Mouse (Mus musculus) thymus, adult 2 months (tissue): ENCODE data around the gene Ap5s1.

Source experiments
- CTCF ChIP-seq: fragments of 200-500 bp; IDR thresholded peaks from 2 replicates; pipeline ENCODE4 v1.5.1; 2012; ENCODE audit warnings: mild to moderate bottlenecking, control low read depth, low read length, moderate library complexity, borderline replicate concordance; ENCODE audit not compliant: control insufficient read depth, poor library complexity, insufficient read depth; ENCODE audit errors: extremely low read depth
- POLR2A ChIP-seq: fragments of 200-500 bp; IDR thresholded peaks from 2 replicates; pipeline ENCODE4 v1.6.1; 2012; ENCODE audit warnings: mild to moderate bottlenecking, low read length, control low read depth, moderate library complexity; ENCODE audit not compliant: control insufficient read depth, poor library complexity, insufficient read depth; ENCODE audit errors: extremely low read depth

GRCm38 (mm10) chr2:131262213-131262672 lies 55.4 kb downstream of the Ap5s1 start, which contains the start of gene Pank2:
- TF ChIP-seq POLR2A (peak; percentile 99), CTCF (0 out of 2 replicates have a peak, but pooled peaks have one; percentile 48)
